Mouse (Mus musculus) hindbrain, embryonic 12.5 days (tissue): ENCODE measurements around the gene Pycr2. TPM values are rescaled to one million over a fixed set of nuclear protein-coding genes. Genes with fewer than 3 reads are reported as not detected.
"Not testable (repeated sequence)": the region's sequence is repeated elsewhere in the genome, so short reads cannot be mapped to it uniquely, and the experiment has no call there.

Experiments used
- ATAC-seq: fragments of 200-750 bp; cut with Nextera tagmentation; 2 replicates; pipeline ENCODE4 v1.8.0; 2017; ENCODE audit warnings: moderate TSS enrichment; ENCODE audit not compliant: low FRiP score
- H3K27ac ChIP-seq: fragments of 300-500 bp; sonication (generic); 2 replicates; pipeline ENCODE4 v1.5.1; 2016; ENCODE audit warnings: mild to moderate bottlenecking
- H3K27me3 ChIP-seq: fragments of 300-500 bp; sonication (generic); 2 replicates; pipeline ENCODE4 v1.6.1; 2016; ENCODE audit warnings: mild to moderate bottlenecking
- H3K36me3 ChIP-seq: fragments of 300-500 bp; sonication (generic); 2 replicates; pipeline ENCODE4 v1.6.1; 2016; ENCODE audit warnings: mild to moderate bottlenecking
- H3K4me1 ChIP-seq: fragments of 300-500 bp; sonication (generic); 2 replicates; pipeline ENCODE4 v1.6.1; 2016
- H3K4me2 ChIP-seq: fragments of 300-500 bp; sonication (generic); replicated peaks from 2 replicates; pipeline ENCODE4 v1.6.1; 2016; ENCODE audit warnings: mild to moderate bottlenecking
- H3K4me3 ChIP-seq: fragments of 300-500 bp; sonication (generic); 2 replicates; pipeline ENCODE4 v1.5.1; 2016; ENCODE audit warnings: mild to moderate bottlenecking
- H3K9ac ChIP-seq: fragments of 300-500 bp; sonication (generic); 2 replicates; pipeline ENCODE4 v1.6.1; 2016; ENCODE audit warnings: mild to moderate bottlenecking, moderate library complexity
- H3K9me3 ChIP-seq: fragments of 300-500 bp; sonication (generic); replicated peaks from 2 replicates; pipeline ENCODE4 v1.6.1; 2016; ENCODE audit warnings: mild to moderate bottlenecking
- WGBS: fragments of 180-500 bp; shearing (Covaris S2); methylation state at CpG from one replicate; pipeline ENCODE4 v1.1.7; 2016; 5-methylcytosine and 5-hydroxymethylcytosine counted together
- polyA plus RNA-seq: library from polyadenylated mRNA; unstranded; fragments of >200 nt; fragmentation: Nextera tagmentation; extraction: Ambion mirVana; gene quantifications from 2 replicates; pipeline ENCODE4 v1.2.1, GENCODE M21; 2016

The Pycr2 gene
- polyA plus RNA-seq, 1 experiment from 2014 or later = 91.6 TPM

DNA sequence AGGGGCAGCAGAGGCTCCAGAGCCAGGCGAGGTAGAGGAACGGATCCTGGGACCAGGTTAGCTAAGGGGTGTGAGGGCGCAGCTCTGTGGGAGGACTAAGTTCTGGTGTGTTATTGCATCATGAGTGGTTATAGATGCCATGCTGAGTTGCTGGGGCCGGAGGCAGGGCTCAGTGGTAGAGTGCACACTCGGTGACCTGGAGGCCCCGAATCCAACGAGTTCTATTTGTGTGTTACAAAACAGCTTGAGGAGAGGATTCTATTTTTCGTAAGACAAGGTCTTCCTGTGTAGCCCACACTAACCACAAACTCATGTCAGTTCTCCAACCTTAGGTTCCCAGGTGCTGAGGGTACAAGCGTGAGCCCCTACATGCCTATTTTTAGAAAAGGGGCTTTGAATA, 19.6 kb upstream of the Pycr2 start:
- Histone ChIP-seq H3K4me2 (no peak overlapping the region), H3K9me3 (no peaks in the 10 kb centered on the region), H3K27me3 (0 out of 2 replicates have a peak, but pooled peaks cover 2% of the 10 kb centered on the region), H3K9ac (no peak overlapping the region), H3K36me3 (no peaks in the 10 kb centered on the region), H3K27ac (no peak overlapping the region), H3K4me3 (no peak overlapping the region), H3K4me1 (peaks cover 18% of the 10 kb centered on the region; the same call in 1 of the 2 replicates)
- ATAC-seq = no peak
- WGBS = 82% methylated on average over 9 of the region's 9 CpGs

DNA sequence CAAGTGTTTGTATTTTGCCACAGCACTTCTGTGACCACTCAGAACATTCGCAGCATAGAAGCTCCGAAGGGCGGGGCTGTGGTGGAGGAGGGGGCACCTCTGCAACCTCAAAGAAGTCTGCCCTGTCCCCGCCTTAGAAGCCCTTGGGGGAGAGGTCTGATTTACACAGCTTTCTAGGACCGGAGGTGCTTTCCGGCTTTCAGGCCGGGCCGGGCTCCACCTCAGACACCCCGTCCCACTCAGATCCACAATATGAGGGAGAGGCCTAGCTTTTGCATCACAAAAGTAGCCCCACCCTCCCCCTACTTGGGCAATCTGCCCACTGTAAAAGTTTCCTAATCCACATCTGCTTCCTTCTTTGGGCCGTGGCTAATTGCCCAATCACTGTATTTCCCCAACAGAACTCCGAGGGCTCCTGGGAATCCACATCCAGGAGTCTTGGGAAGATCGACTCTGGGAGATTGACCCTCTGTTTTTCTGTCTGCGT, 15.5 kb upstream of the Pycr2 start:
- Histone ChIP-seq H3K36me3 (no peaks in the 10 kb centered on the region), H3K9me3 (no peaks in the 10 kb centered on the region), H3K4me2 (peak overlapping the region; percentile 19), H3K4me1 (peaks cover 18% of the 10 kb centered on the region; the same call in 1 of the 2 replicates), H3K27me3 (peaks cover 23% of the 10 kb centered on the region), H3K27ac (no peak overlapping the region), H3K4me3 (no peak overlapping the region), H3K9ac (no peak overlapping the region)
- ATAC-seq = 0 out of 2 replicates have a peak, but pooled peaks have one; percentile 62
- 3% methylated on average over 13 of the region's 13 CpGs for WGBS

DNA sequence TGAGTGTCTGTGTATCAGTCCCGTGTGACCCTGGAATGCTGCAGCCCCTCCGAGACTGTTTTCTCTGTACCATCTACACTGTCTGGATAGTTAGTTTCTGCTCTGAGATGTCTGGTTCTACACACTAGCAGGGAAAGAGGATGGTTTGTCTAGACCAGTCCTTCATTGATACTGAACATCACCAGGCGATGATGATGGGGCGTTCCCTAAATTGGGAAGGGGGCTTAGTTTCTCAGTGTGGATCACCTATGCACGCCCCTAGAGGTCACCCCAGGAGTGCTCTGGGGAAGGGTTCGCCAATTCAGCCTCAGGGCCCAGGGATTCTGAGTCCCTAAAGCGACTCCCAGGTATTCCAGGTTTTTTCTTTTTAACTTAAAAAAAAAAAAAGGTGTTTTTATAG, 14.9 kb upstream of the Pycr2 start:
- H3K4me3 ChIP-seq = no peak overlapping the region
- no peaks in the 10 kb centered on the region for H3K9me3 ChIP-seq
- no peak overlapping the region for H3K9ac ChIP-seq
- WGBS = 35% methylated on average over 7 of the region's 7 CpGs
- peaks cover 14% of the 10 kb centered on the region for H3K4me1 ChIP-seq
- peak; percentile 32; the same call in 1 of the 2 replicates for ATAC-seq
- no peak overlapping the region for H3K27ac ChIP-seq
- H3K27me3 ChIP-seq = peaks cover 28% of the 10 kb centered on the region
- no peaks in the 10 kb centered on the region for H3K36me3 ChIP-seq
- peak overlapping the region; percentile 19; the same call in 1 of the 2 replicates for H3K4me2 ChIP-seq

DNA sequence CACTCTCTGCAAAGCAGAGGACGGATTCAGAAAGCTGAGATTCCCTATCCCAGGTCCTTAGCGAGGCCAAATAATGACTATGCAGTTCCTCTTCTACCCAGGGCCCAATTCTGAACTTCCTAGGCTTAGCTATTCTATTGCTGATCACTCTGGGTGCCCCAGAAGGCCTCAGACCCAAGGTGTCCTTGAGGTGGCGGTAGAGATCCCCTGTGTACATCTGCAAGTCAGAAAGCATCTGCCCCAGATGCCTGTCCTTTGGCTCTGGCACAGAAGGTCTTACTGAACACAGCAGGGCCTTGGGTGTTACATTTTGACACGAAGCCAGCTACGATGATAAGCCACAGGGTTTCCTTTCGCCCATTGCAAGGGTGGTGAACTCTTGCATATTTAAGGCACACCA, 14.3 kb upstream of the Pycr2 start:
- no peak overlapping the region for H3K4me2 ChIP-seq
- no peak overlapping the region for H3K9ac ChIP-seq
- peaks cover 35% of the 10 kb centered on the region for H3K27me3 ChIP-seq
- no peak overlapping the region for H3K4me3 ChIP-seq
- peaks cover 14% of the 10 kb centered on the region for H3K4me1 ChIP-seq
- H3K27ac ChIP-seq = no peak overlapping the region
- WGBS = 37% methylated on average over 6 of the region's 6 CpGs
- H3K9me3 ChIP-seq = no peaks in the 10 kb centered on the region
- no peak for ATAC-seq
- H3K36me3 ChIP-seq = no peaks in the 10 kb centered on the region

DNA sequence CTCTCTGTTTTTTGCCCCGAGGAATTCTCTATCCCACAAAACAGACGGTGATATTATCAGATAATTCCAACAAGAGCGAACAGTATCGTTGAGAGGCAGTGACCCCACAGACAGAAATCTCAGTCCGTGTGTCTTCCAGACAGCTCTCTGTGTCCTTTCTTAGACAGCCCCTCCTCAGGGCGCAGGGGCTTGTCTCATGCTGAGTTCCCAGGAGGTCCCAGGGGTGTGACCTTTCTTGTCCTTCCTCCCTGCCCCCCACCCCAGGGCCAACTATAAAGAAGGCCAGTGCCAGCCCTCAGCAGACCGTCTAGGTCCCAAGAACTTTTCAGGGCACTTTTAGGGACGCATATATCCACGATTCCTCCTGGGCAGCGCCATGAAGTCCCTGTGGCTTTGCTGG, 11.3 kb upstream of the Pycr2 start, which contains the start of gene Lefty2:
Gene Lefty2, plus strand, starts transcription at position 301 of the 400 bp plus-strand sequence.
- Histone ChIP-seq H3K36me3 (no peaks in the 10 kb centered on the region), H3K4me3 (no peak within 1 kb of the TSS), H3K4me1 (peaks cover 14% of the 10 kb centered on the region), H3K4me2 (no peak within 1 kb of the TSS), H3K9ac (no peak within 1 kb of the TSS), H3K27ac (no peak within 1 kb of the TSS), H3K27me3 (peaks cover 47% of the 10 kb centered on the region), H3K9me3 (no peaks in the 10 kb centered on the region)
- no peak for ATAC-seq
- 59% methylated on average over 10 of the region's 10 CpGs for WGBS

DNA sequence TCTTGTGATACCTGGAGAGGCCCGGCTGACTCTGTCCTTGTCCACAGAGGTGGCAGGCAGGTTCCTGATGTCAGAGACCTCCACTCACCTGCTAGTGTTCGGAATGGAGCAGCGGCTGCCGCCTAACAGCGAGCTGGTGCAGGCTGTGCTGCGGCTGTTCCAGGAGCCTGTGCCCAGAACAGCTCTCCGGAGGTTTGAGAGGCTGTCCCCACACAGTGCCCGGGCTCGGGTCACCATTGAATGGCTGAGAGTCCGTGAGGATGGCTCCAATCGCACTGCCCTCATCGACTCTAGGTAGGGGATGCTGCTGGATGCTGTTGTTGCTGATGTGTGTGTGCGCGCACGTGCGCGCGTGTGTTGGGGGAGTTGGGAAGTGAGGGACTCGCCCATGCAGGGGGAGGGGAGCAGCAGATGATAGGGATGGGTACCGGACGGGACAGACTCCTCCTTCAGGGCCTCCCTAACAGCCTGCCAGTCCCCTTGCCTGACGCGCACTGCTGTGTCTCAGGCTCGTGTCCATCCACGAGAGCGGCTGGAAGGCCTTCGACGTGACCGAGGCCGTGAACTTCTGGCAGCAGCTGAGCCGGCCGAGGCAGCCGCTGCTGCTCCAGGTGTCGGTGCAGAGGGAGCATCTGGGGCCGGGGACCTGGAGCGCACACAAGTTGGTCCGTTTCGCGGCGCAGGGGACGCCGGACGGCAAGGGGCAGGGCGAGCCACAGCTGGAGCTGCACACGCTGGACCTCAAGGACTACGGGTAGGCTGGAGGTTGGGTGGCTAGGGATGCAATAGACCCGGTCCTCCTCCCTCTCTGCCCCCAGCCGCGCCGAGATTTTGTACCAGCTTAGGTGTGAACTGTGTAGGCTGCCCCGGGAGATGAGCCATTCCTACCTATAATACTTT, 9.8 kb upstream of the Pycr2 start:
- Histone ChIP-seq H3K4me3 (peak overlapping the region; percentile 14; the same call in 1 of the 2 replicates), H3K27me3 (peaks cover 47% of the 10 kb centered on the region), H3K4me2 (peak overlapping the region; percentile 48)
- not testable (repeated sequence) for H3K4me1 ChIP-seq, H3K36me3 ChIP-seq, H3K27ac ChIP-seq, H3K9ac ChIP-seq, ATAC-seq, H3K9me3 ChIP-seq
- 4% methylated on average over 51 of the region's 51 CpGs for WGBS

DNA sequence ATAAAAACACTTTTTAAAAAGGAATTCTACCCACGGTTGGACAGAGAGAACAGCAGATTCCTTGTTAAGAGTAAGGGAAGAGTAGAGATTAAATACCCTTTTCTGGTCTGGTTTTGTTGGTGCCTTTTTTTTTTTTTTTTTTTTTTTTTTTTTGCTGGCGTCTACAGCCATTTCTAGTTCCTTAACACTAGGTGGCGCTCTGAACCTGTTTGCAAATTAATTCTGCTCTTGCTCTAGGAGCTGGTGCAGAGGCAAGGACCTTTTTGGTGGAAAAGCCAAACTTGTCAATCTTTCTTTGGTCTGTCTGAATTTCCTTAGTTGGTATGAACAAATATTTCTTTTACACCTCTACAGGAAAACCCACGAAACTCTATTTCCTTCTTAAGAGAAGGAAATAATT, 3.0 kb upstream of the Pycr2 start:
- Histone ChIP-seq H3K9ac (no peak overlapping the region), H3K27ac (no peak overlapping the region), H3K27me3 (peaks cover under 1% of the 10 kb centered on the region; the same call in 1 of the 2 replicates), H3K4me3 (no peak overlapping the region), H3K4me2 (no peak overlapping the region), H3K4me1 (peaks cover 19% of the 10 kb centered on the region), H3K9me3 (no peaks in the 10 kb centered on the region), H3K36me3 (peaks cover 5% of the 10 kb centered on the region)
- no peak for ATAC-seq
- under 1% methylated on average over 4 of the region's 4 CpGs for WGBS

DNA sequence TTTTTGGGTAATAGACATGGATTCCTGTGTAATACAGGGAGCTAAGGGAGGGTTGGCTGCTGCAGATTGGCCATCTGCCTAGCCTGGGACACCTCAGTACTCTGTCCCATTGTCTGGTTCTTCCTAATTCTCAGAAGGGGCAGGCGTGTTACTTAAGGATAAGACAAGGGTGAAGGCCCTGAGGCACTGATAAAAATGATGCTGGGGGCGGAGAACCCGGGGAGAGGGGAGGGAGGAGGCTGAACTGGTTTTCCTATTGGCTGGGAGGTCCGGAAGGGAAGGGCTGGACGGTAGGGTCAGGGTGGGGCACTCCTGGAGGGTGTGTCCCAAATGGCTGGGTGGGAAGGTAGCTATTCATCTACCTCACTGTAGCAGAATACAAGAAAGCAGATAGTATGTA, 1.2 kb upstream of the Pycr2 start:
- H3K9ac ChIP-seq = no peak overlapping the region
- no peaks in the 10 kb centered on the region for H3K27me3 ChIP-seq
- peaks cover 23% of the 10 kb centered on the region for H3K36me3 ChIP-seq
- H3K9me3 ChIP-seq = no peaks in the 10 kb centered on the region
- H3K4me2 ChIP-seq = no peak overlapping the region
- H3K4me3 ChIP-seq = no peak overlapping the region
- 24% methylated on average over 5 of the region's 5 CpGs for WGBS
- ATAC-seq = no peak
- no peak overlapping the region for H3K27ac ChIP-seq
- peaks cover 22% of the 10 kb centered on the region for H3K4me1 ChIP-seq

DNA sequence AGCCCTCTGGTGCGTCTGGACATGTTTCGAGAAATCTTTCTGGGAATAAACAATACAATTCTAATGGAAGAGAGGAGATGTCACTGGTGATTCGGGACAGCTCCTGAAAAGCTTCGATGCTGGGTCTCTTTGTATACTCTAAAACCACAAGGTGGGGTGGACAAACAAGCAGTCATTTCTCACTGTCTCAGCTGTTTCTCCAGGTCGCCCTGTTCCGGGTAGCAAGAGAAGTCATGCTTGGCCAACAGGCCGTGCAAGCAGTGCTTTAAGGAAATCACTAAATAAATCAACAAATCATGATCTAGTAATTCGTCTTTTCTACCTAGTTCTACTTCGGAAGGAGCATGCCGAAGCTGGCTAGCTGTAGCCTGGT, 441 bp upstream of the Pycr2 start:
- H3K9me3 ChIP-seq = no peaks in the 10 kb centered on the region
- H3K4me3 ChIP-seq = peak overlapping the region; percentile 80
- H3K4me1 ChIP-seq = peaks cover 22% of the 10 kb centered on the region
- peaks cover 30% of the 10 kb centered on the region for H3K36me3 ChIP-seq
- H3K27ac ChIP-seq = no peak overlapping the region
- peak overlapping the region; percentile 93; the same call in 1 of the 2 replicates for H3K9ac ChIP-seq
- H3K4me2 ChIP-seq = peak overlapping the region; percentile 95
- 41% methylated on average over 10 of the region's 10 CpGs for WGBS
- H3K27me3 ChIP-seq = no peaks in the 10 kb centered on the region
- ATAC-seq = 0 out of 2 replicates have a peak, but pooled peaks have one; percentile 23

DNA sequence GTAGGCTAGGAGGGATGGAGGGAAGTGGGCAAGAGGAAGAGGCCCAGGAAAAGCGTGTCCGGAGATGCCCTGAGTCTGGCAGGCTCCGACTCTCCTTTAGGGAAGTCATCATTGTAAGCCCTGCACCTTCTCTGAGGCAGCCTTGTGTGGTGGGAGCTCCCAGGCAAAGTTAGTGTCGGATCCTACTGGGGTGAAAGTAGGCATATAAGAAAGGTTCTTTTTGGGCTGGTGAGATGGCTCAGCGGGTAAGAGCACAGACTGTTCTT, 655 bp downstream of the Pycr2 start:
- Histone ChIP-seq H3K27me3 (no peaks in the 10 kb centered on the region), H3K9ac (peak overlapping the region; percentile 93), H3K4me2 (peak overlapping the region; percentile 95), H3K36me3 (peaks cover 38% of the 10 kb centered on the region), H3K27ac (peak overlapping the region; percentile 84; the same call in 1 of the 2 replicates), H3K4me3 (peak overlapping the region; percentile 80), H3K4me1 (peaks cover 22% of the 10 kb centered on the region), H3K9me3 (no peaks in the 10 kb centered on the region)
- 3% methylated on average over 5 of the region's 5 CpGs for WGBS
- peak; percentile 5; the same call in 1 of the 2 replicates for ATAC-seq

DNA sequence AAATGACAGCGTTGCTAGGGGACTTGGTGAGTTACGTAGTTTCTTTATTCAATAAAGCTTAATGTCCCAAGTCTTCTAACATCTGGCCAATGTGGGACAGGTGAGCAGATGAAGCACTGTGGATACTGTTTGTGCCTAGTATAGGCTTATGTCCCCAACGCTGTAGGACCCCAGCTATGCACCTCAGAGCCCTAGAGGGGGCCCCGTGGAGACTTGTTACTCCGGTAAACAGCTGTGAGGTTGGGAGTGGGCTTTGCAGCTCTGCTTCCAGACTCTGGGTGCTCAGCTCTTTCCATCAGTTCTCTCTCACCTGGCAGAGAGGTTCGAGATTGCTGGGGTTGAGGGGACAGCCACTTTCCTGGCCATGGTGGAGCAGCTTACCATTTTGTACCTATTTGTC, 1.2 kb downstream of the Pycr2 start:
- H3K4me3 ChIP-seq = peak overlapping the region; percentile 80
- H3K9me3 ChIP-seq = no peaks in the 10 kb centered on the region
- H3K9ac ChIP-seq = peak overlapping the region; percentile 93; the same call in 1 of the 2 replicates
- WGBS = 63% methylated on average over 6 of the region's 6 CpGs
- H3K27me3 ChIP-seq = no peaks in the 10 kb centered on the region
- H3K4me2 ChIP-seq = peak overlapping the region; percentile 95
- ATAC-seq = no peak
- no peak overlapping the region for H3K27ac ChIP-seq
- H3K4me1 ChIP-seq = peaks cover 22% of the 10 kb centered on the region
- peaks cover 38% of the 10 kb centered on the region for H3K36me3 ChIP-seq

DNA sequence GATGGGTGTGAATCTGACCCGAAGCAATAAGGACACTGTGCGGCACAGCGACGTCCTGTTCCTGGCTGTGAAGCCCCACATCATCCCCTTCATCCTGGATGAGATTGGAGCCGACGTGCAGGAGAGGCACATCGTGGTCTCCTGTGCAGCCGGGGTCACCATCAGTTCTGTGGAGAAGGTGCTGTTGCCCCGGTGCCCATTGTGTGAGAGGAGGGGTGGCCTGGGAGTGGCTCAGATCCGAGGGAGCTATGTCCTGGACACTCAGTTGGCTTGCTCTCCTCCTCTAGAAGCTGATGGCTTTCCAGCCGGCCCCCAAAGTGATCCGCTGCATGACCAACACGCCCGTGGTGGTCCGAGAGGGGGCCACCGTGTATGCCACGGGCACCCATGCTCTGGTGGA, 1.8 kb downstream of the Pycr2 start:
- no peak overlapping the region for H3K27ac ChIP-seq
- H3K36me3 ChIP-seq = peaks cover 38% of the 10 kb centered on the region
- H3K4me2 ChIP-seq = peak overlapping the region; percentile 95; the same call in 1 of the 2 replicates
- H3K4me3 ChIP-seq = 0 out of 2 replicates have a peak overlapping the region, but pooled peaks have one; percentile 80
- 94% methylated on average over 17 of the region's 17 CpGs for WGBS
- H3K9ac ChIP-seq = peak overlapping the region; percentile 93
- no peaks in the 10 kb centered on the region for H3K27me3 ChIP-seq
- H3K9me3 ChIP-seq = no peaks in the 10 kb centered on the region
- ATAC-seq = no peak
- H3K4me1 ChIP-seq = peaks cover 22% of the 10 kb centered on the region
